Mouse (Mus musculus) adrenal gland (tissue): ENCODE data around the gene Grid1.

ENCODE experiments used
- intact Hi-C: fragments of 180-260 bp; cut with DNase I; formaldehyde crosslinking; loops from one replicate; pipeline ENCODE4 v1.15.1; 2025

Grid1 gene

GRCm38 (mm10) chr14:34989131-34989530 lies 169.2 kb downstream of the Grid1 start:
- intact Hi-C loops, result no loop called here

- intact Hi-C loops, result no loop called here
Observed at GRCm38 (mm10) chr14:35006736-35007135, 186.8 kb downstream of the Grid1 start.

- intact Hi-C loops, result no loop called here
Observed at GRCm38 (mm10) chr14:35008674-35009073, 188.8 kb downstream of the Grid1 start.

- intact Hi-C loops, result no loop called here
Observed at GRCm38 (mm10) chr14:35009074-35009473, 189.2 kb downstream of the Grid1 start.

- intact Hi-C loops, result no loop called here
Observed at GRCm38 (mm10) chr14:35026686-35027085, 206.8 kb downstream of the Grid1 start.

- intact Hi-C loops, result no loop called here
Observed at GRCm38 (mm10) chr14:35027501-35028140, 207.7 kb downstream of the Grid1 start.

GRCm38 (mm10) chr14:35029626-35030025 lies 209.7 kb downstream of the Grid1 start:
- intact Hi-C loops, result no loop called here

GRCm38 (mm10) chr14:35030271-35030670 lies 210.4 kb downstream of the Grid1 start:
- intact Hi-C loops, result no loop called here

- intact Hi-C loops, result no loop called here
Observed at GRCm38 (mm10) chr14:35032283-35032682, 212.4 kb downstream of the Grid1 start.

- intact Hi-C loops, result no loop called here
Observed at GRCm38 (mm10) chr14:35044268-35044667, 224.4 kb downstream of the Grid1 start.

GRCm38 (mm10) chr14:35044918-35045698 lies 225.2 kb downstream of the Grid1 start:
- intact Hi-C loops, result no loop called here

GRCm38 (mm10) chr14:35049231-35049630 lies 229.3 kb downstream of the Grid1 start:
- intact Hi-C loops, result no loop called here

GRCm38 (mm10) chr14:35054139-35054538 lies 234.2 kb downstream of the Grid1 start:
- intact Hi-C loops, result no loop called here

- intact Hi-C loops, result no loop called here
Observed at GRCm38 (mm10) chr14:35074636-35075035, 254.7 kb downstream of the Grid1 start.

GRCm38 (mm10) chr14:35079954-35080353 lies 260.0 kb downstream of the Grid1 start:
- intact Hi-C loops, result no loop called here

GRCm38 (mm10) chr14:35092646-35093045 lies 272.7 kb downstream of the Grid1 start:
- intact Hi-C loops, result no loop called here

- intact Hi-C loops, result no loop called here
Observed at GRCm38 (mm10) chr14:35093561-35094186, 273.8 kb downstream of the Grid1 start.

- intact Hi-C loops, result no loop called here
Observed at GRCm38 (mm10) chr14:35095506-35096059, 275.7 kb downstream of the Grid1 start.

- intact Hi-C loops, result no loop called here
Observed at GRCm38 (mm10) chr14:35096085-35096484, 276.2 kb downstream of the Grid1 start.

GRCm38 (mm10) chr14:35097166-35097565 lies 277.3 kb downstream of the Grid1 start:
- intact Hi-C loops, result no loop called here

- intact Hi-C loops, result no loop called here
Observed at GRCm38 (mm10) chr14:35103639-35104210, 283.8 kb downstream of the Grid1 start.

GRCm38 (mm10) chr14:35107596-35107995 lies 287.7 kb downstream of the Grid1 start:
- intact Hi-C loops, result no loop called here
